Mouse (Mus musculus) heart, adult 2 months (tissue): ENCODE data around the gene Hoxa10.

Experiments
- CTCF ChIP-seq: fragments of 200-600 bp; IDR thresholded peaks from 2 replicates; pipeline ENCODE4 v1.8.1; 2022; ENCODE audit warnings: antibody characterized with exemption, mild to moderate bottlenecking, moderate library complexity
- EP300 ChIP-seq: fragments of 200-500 bp; IDR thresholded peaks from 2 replicates; pipeline ENCODE4 v1.6.1; 2011; ENCODE audit warnings: low read depth, low read length, control low read depth; ENCODE audit not compliant: insufficient read depth
- POLR2A ChIP-seq: fragments of 200-500 bp; IDR thresholded peaks from 2 replicates; pipeline ENCODE4 v1.6.1; 2011; ENCODE audit warnings: mild to moderate bottlenecking, low read depth, low read length, control low read depth; ENCODE audit not compliant: insufficient read depth

DNA sequence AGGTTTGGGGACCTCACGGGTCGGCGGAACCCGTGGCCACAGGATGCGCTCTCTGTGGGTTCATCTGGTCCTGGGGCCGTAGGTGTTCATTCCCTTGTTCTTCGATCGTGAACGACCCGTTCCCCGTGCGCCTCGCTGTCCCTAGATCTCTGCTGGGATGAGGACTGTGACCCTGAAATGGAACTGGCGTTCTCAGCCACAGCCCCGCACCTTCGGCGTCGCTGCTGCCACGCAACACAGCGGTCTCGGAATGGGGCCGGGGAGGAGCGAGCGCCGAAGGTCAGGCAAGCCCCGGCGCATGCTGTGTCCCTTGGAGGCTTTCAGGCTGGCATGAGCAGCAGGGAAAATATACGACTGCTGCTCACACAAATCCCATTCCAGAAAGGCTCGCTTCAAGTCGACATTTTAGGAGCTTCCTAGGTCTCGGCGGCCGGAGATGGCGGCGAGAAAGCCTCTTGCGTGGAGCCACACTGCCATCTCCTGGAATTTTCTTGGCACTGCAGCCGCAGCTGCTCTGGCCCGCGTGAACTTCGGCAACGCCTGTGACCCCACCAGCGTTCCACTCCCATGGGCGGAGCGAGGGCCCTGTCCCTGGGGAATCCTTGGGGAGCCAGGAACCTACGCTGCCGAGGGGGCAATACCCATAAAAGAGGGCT is 19.2 kb downstream of the Hoxa10 start, which contains the start of gene Hoxa7:
- TF ChIP-seq CTCF (no peak), POLR2A (no peak), EP300 (peak; percentile 90; the same call in 1 of the 2 replicates)
